Mouse (Mus musculus) megakaryocyte, embryonic 14.5 days (primary cell): Measurements from ENCODE around the gene Card10. TPM values are rescaled to one million over a fixed set of nuclear protein-coding genes. Genes with fewer than 3 reads are reported as not detected.

Experiments used
- H3K27me3 ChIP-seq: replicated peaks from 2 replicates; pipeline ENCODE3; 2012; ENCODE audit warnings: inconsistent platforms
- H3K36me3 ChIP-seq: replicated peaks from 2 replicates; pipeline ENCODE3; 2012; ENCODE audit warnings: low read length, inconsistent platforms, mixed read lengths
- H3K4me1 ChIP-seq: 2 replicates; pipeline ENCODE4 v1.6.1; 2012; ENCODE audit warnings: inconsistent platforms
- H3K4me3 ChIP-seq: replicated peaks from 2 replicates; pipeline ENCODE3; 2012; ENCODE audit warnings: moderate library complexity, mild to moderate bottlenecking, inconsistent platforms
- H3K9me3 ChIP-seq: 2 replicates; pipeline ENCODE4 v1.6.1; 2012; ENCODE audit warnings: inconsistent platforms
- FLI1 ChIP-seq: IDR thresholded peaks from 2 replicates; pipeline ENCODE4 v1.6.1; 2012; ENCODE audit warnings: low read length, inconsistent platforms, mixed read lengths
- GATA1 ChIP-seq: IDR thresholded peaks from 3 replicates; pipeline ENCODE4 v1.6.1; 2012; ENCODE audit warnings: mixed read lengths, low read length, inconsistent platforms, borderline replicate concordance
- polyA plus RNA-seq: library from polyadenylated mRNA; stranded (reverse); fragments of >175 nt; gene quantifications from 2 replicates; pipeline ENCODE4 v1.2.3, GENCODE M21; 2012; ENCODE audit warnings: low replicate concordance; ENCODE audit not compliant: insufficient read depth

The Card10 gene
- polyA plus RNA-seq, 1 experiment, result 1.5 TPM

- Histone ChIP-seq H3K4me1 (peaks cover 26% of the 10 kb centered on the region), H3K9me3 (no peaks in the 10 kb centered on the region), H3K4me3 (no peak overlapping the region), H3K27me3 (peaks cover 49% of the 10 kb centered on the region), H3K36me3 (peaks cover 16% of the 10 kb centered on the region)
- TF ChIP-seq FLI1 (no peak), GATA1 (no peak)
Observed at GRCm38 (mm10) chr15:78779253-78779652, 23.6 kb downstream of the Card10 start.

GRCm38 (mm10) chr15:78778077-78778870 is 24.6 kb downstream of the Card10 start:
- TF ChIP-seq GATA1 (no peak), FLI1 (no peak)
- Histone ChIP-seq H3K4me3 (no peak overlapping the region), H3K4me1 (peaks cover 35% of the 10 kb centered on the region), H3K9me3 (no peaks in the 10 kb centered on the region), H3K36me3 (peaks cover 16% of the 10 kb centered on the region), H3K27me3 (peaks cover 43% of the 10 kb centered on the region)

- TF ChIP-seq GATA1, result no peak
- TF ChIP-seq FLI1, result no peak
- H3K4me3 ChIP-seq, result peak within 1 kb of the TSS; percentile 95
- peaks cover 2% of the 10 kb centered on the region for H3K27me3 ChIP-seq
- peaks cover 37% of the 10 kb centered on the region for H3K36me3 ChIP-seq
- H3K9me3 ChIP-seq, result peaks cover 5% of the 10 kb centered on the region
- peaks cover 49% of the 10 kb centered on the region for H3K4me1 ChIP-seq
Observed at GRCm38 (mm10) chr15:78773290-78773729, 29.5 kb downstream of the Card10 start, which contains the start of gene Mfng. Mfng (minus strand) TSS chr15:78773475.

DNA sequence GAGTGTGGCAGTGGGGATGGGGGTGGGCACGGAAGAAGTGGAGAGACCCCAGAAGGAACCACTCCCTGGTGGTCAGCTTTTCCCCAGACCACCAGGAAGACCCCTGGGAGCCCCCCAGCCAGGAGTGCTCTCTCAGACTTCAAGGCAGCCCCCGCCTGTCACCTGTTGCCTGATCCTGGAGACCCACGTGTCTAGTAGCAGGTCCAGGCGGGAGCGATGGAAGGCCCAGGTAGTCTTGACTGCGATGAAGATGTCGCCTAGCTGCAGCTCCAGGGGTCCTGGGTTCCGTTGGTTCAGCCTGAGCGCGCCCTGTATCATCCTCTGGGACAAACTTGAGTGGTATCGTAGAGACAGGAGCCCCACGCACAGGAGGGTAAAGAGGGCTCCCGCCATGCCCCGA is 30.0 kb downstream of the Card10 start:
- Histone ChIP-seq H3K4me3 (peak overlapping the region; percentile 95), H3K27me3 (peaks cover 2% of the 10 kb centered on the region), H3K36me3 (peaks cover 41% of the 10 kb centered on the region), H3K4me1 (peaks cover 45% of the 10 kb centered on the region), H3K9me3 (peaks cover 5% of the 10 kb centered on the region)
- no peak for TF ChIP-seq FLI1
- TF ChIP-seq GATA1, result no peak

GRCm38 (mm10) chr15:78772368-78772763 is 30.5 kb downstream of the Card10 start:
- H3K27me3 ChIP-seq, result peaks cover 1% of the 10 kb centered on the region
- peaks cover 5% of the 10 kb centered on the region for H3K9me3 ChIP-seq
- H3K4me1 ChIP-seq, result peaks cover 45% of the 10 kb centered on the region
- TF ChIP-seq GATA1, result no peak
- no peak for TF ChIP-seq FLI1
- H3K4me3 ChIP-seq, result peak overlapping the region; percentile 95
- peaks cover 46% of the 10 kb centered on the region for H3K36me3 ChIP-seq

- peaks cover 49% of the 10 kb centered on the region for H3K4me1 ChIP-seq
- H3K4me3 ChIP-seq, result peak overlapping the region; percentile 95
- no peaks in the 10 kb centered on the region for H3K27me3 ChIP-seq
- H3K36me3 ChIP-seq, result peaks cover 52% of the 10 kb centered on the region
- TF ChIP-seq GATA1, result no peak
- no peak for TF ChIP-seq FLI1
- H3K9me3 ChIP-seq, result peaks cover 5% of the 10 kb centered on the region
Observed at GRCm38 (mm10) chr15:78771531-78772367, 31.1 kb downstream of the Card10 start.

DNA sequence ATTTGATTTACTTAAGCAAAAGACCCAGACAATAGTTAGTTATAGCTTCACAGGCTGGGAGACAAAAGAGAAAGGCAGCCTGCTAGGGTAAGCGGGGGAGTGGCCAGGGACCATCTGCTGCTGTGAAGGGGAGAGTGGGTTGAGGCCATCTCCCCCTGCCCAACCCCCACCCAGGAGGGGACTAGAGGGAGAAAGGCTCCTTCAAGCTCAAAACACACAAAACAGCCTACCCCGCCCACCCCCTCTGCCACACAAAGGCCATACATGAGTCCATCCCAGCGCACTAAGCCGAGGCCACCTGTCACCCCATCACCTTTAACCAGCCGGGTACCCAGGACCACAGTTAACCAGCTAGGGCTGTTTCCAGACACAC is 31.9 kb downstream of the Card10 start:
- peak overlapping the region; percentile 95 for H3K4me3 ChIP-seq
- peaks cover 5% of the 10 kb centered on the region for H3K9me3 ChIP-seq
- no peak for TF ChIP-seq FLI1
- no peak for TF ChIP-seq GATA1
- H3K4me1 ChIP-seq, result peaks cover 49% of the 10 kb centered on the region
- H3K36me3 ChIP-seq, result peaks cover 56% of the 10 kb centered on the region
- no peaks in the 10 kb centered on the region for H3K27me3 ChIP-seq

GRCm38 (mm10) chr15:78770234-78770982 is 32.4 kb downstream of the Card10 start:
- Histone ChIP-seq H3K9me3 (peaks cover 5% of the 10 kb centered on the region), H3K4me1 (peaks cover 49% of the 10 kb centered on the region), H3K27me3 (no peaks in the 10 kb centered on the region), H3K4me3 (peak overlapping the region; percentile 95), H3K36me3 (peaks cover 58% of the 10 kb centered on the region)
- TF ChIP-seq FLI1 (no peak), GATA1 (no peak)

DNA sequence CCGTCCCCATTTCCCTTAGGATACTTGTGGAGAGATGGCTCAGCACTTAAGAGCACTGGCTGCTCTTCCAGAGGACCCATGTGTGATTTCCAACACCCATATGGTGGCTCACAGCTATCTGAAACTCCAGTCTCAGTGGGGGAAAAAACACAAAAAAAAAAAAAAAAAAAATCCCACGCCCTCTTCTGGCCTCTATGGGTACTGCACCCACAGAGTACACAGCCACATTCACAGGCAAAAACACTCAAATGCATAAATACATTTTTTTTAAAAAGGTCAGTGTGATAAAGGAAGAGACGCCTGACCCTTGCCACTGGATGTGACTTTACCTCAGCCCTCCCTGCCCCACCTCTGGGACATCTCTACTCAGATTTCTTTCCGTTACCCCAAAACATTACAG is 33.8 kb downstream of the Card10 start:
- peaks cover 62% of the 10 kb centered on the region for H3K36me3 ChIP-seq
- no peaks in the 10 kb centered on the region for H3K27me3 ChIP-seq
- H3K9me3 ChIP-seq, result peaks cover 5% of the 10 kb centered on the region
- H3K4me1 ChIP-seq, result peaks cover 43% of the 10 kb centered on the region
- H3K4me3 ChIP-seq, result no peak overlapping the region
- TF ChIP-seq GATA1, result no peak
- no peak for TF ChIP-seq FLI1
